Mouse (Mus musculus): ENCODE measurements around the gene Ctsd. TPM values are rescaled to one million over a fixed set of nuclear protein-coding genes. Genes with fewer than 3 reads are reported as not detected.

The Ctsd gene
- polyA plus RNA-seq, 1 experiment: 384 TPM

GRCm38 (mm10) chr7:142418679-142419078 is 30.8 kb upstream of the Ctsd start:
- no peaks in the 10 kb centered on the region for H3K79me3 ChIP-seq (ENCODE audit: low read depth)
- no peaks in the 10 kb centered on the region for H3K79me2 ChIP-seq (ENCODE audit: control insufficient read depth, insufficient read depth)
- H3K27me3 ChIP-seq (ENCODE audit: control insufficient read depth, insufficient read depth, insufficient read length): no peaks in the 10 kb centered on the region
- TF ChIP-seq MYOG (IDR thresholded peaks at IDR 0.05; ENCODE audit: control insufficient read depth, extremely low read depth, insufficient read length): no peak
- TF ChIP-seq MYOD1 (IDR thresholded peaks at IDR 0.05; ENCODE audit: control insufficient read depth, insufficient read length, low read depth): no peak
- no peak for TF ChIP-seq FOSL1 (IDR thresholded peaks at IDR 0.05; ENCODE audit: insufficient read depth, low read length, poor library complexity, severe bottlenecking)
- H3ac ChIP-seq (ENCODE audit: control insufficient read depth, insufficient read length, low read depth): no peak overlapping the region
- H3K4me3 ChIP-seq (ENCODE audit: insufficient read depth, poor library complexity, severe bottlenecking): no peak overlapping the region
- H3K36me3 ChIP-seq (ENCODE audit: control insufficient read depth, insufficient read depth): no peaks in the 10 kb centered on the region

- Histone ChIP-seq H3K79me3 (ENCODE audit: low read depth) (no peaks in the 10 kb centered on the region), H3K4me3 (ENCODE audit: insufficient read depth, poor library complexity, severe bottlenecking) (no peak overlapping the region), H3K27me3 (ENCODE audit: control insufficient read depth, insufficient read depth, insufficient read length) (no peaks in the 10 kb centered on the region), H3K79me2 (ENCODE audit: control insufficient read depth, insufficient read depth) (no peaks in the 10 kb centered on the region), H3K36me3 (ENCODE audit: control insufficient read depth, insufficient read depth) (no peaks in the 10 kb centered on the region), H3ac (ENCODE audit: control insufficient read depth, insufficient read length, low read depth) (no peak overlapping the region)
- TF ChIP-seq CEBPB (IDR thresholded peaks at IDR 0.05; ENCODE audit: low read depth) (no peak), MYOG (IDR thresholded peaks at IDR 0.05; ENCODE audit: control insufficient read depth, extremely low read depth, insufficient read length) (no peak), MYOD1 (IDR thresholded peaks at IDR 0.05; ENCODE audit: control insufficient read depth, insufficient read length, low read depth) (no peak), MAX (IDR thresholded peaks at IDR 0.05) (no peak), USF1 (IDR thresholded peaks at IDR 0.05; ENCODE audit: low read depth) (no peak), CTCF (IDR thresholded peaks at IDR 0.05; ENCODE audit: control insufficient read depth, insufficient read depth, insufficient read length) (no peak), FOSL1 (IDR thresholded peaks at IDR 0.05; ENCODE audit: insufficient read depth, low read length, poor library complexity, severe bottlenecking) (no peak)
Observed at GRCm38 (mm10) chr7:142418027-142418426, 30.2 kb upstream of the Ctsd start.

GRCm38 (mm10) chr7:142416225-142416624 is 28.4 kb upstream of the Ctsd start:
- Histone ChIP-seq H3K4me3 (ENCODE audit: insufficient read depth, poor library complexity, severe bottlenecking) (no peak overlapping the region), H3K36me3 (ENCODE audit: control insufficient read depth, insufficient read depth) (no peaks in the 10 kb centered on the region), H3K27me3 (ENCODE audit: control insufficient read depth, insufficient read depth, insufficient read length) (no peaks in the 10 kb centered on the region), H3ac (ENCODE audit: control insufficient read depth, insufficient read length, low read depth) (no peak overlapping the region), H3K79me3 (ENCODE audit: low read depth) (no peaks in the 10 kb centered on the region), H3K79me2 (ENCODE audit: control insufficient read depth, insufficient read depth) (no peaks in the 10 kb centered on the region)
- no peak for TF ChIP-seq FOSL1 (IDR thresholded peaks at IDR 0.05; ENCODE audit: insufficient read depth, low read length, poor library complexity, severe bottlenecking)
- TF ChIP-seq CEBPB (IDR thresholded peaks at IDR 0.05; ENCODE audit: low read depth): no peak
- TF ChIP-seq USF1 (IDR thresholded peaks at IDR 0.05; ENCODE audit: low read depth): no peak
- TF ChIP-seq MYOG (IDR thresholded peaks at IDR 0.05; ENCODE audit: control insufficient read depth, extremely low read depth, insufficient read length): no peak
- TF ChIP-seq CTCF (IDR thresholded peaks at IDR 0.05; ENCODE audit: control insufficient read depth, insufficient read depth, insufficient read length): no peak
- TF ChIP-seq MAX (IDR thresholded peaks at IDR 0.05): no peak
- no peak for TF ChIP-seq MYOD1 (IDR thresholded peaks at IDR 0.05; ENCODE audit: control insufficient read depth, insufficient read length, low read depth)

- Histone ChIP-seq H3K36me3 (ENCODE audit: control insufficient read depth, insufficient read depth) (no peaks in the 10 kb centered on the region), H3ac (ENCODE audit: control insufficient read depth, insufficient read length, low read depth) (no peak overlapping the region), H3K4me3 (ENCODE audit: insufficient read depth, poor library complexity, severe bottlenecking) (no peak overlapping the region), H3K27me3 (ENCODE audit: control insufficient read depth, insufficient read depth, insufficient read length) (no peaks in the 10 kb centered on the region), H3K79me2 (ENCODE audit: control insufficient read depth, insufficient read depth) (no peaks in the 10 kb centered on the region), H3K79me3 (ENCODE audit: low read depth) (no peaks in the 10 kb centered on the region)
- no peak for TF ChIP-seq FOSL1 (IDR thresholded peaks at IDR 0.05; ENCODE audit: insufficient read depth, low read length, poor library complexity, severe bottlenecking)
- no peak for TF ChIP-seq MYOD1 (IDR thresholded peaks at IDR 0.05; ENCODE audit: control insufficient read depth, insufficient read length, low read depth)
- no peak for TF ChIP-seq USF1 (IDR thresholded peaks at IDR 0.05; ENCODE audit: low read depth)
- no peak for TF ChIP-seq CEBPB (IDR thresholded peaks at IDR 0.05; ENCODE audit: low read depth)
- TF ChIP-seq CTCF (IDR thresholded peaks at IDR 0.05; ENCODE audit: control insufficient read depth, insufficient read depth, insufficient read length): no peak
- TF ChIP-seq MYOG (IDR thresholded peaks at IDR 0.05; ENCODE audit: control insufficient read depth, extremely low read depth, insufficient read length): no peak
- TF ChIP-seq MAX (IDR thresholded peaks at IDR 0.05): no peak
Observed at GRCm38 (mm10) chr7:142415314-142415713, 27.5 kb upstream of the Ctsd start.

GRCm38 (mm10) chr7:142413285-142413684 is 25.4 kb upstream of the Ctsd start:
- Histone ChIP-seq H3K79me3 (ENCODE audit: low read depth) (no peaks in the 10 kb centered on the region), H3K79me2 (ENCODE audit: control insufficient read depth, insufficient read depth) (no peaks in the 10 kb centered on the region), H3K27me3 (ENCODE audit: control insufficient read depth, insufficient read depth, insufficient read length) (no peaks in the 10 kb centered on the region), H3K4me3 (ENCODE audit: insufficient read depth, poor library complexity, severe bottlenecking) (no peak overlapping the region), H3K36me3 (ENCODE audit: control insufficient read depth, insufficient read depth) (no peaks in the 10 kb centered on the region), H3ac (ENCODE audit: control insufficient read depth, insufficient read length, low read depth) (no peak overlapping the region)
- TF ChIP-seq MYOG (IDR thresholded peaks at IDR 0.05; ENCODE audit: control insufficient read depth, extremely low read depth, insufficient read length) (no peak), USF1 (IDR thresholded peaks at IDR 0.05; ENCODE audit: low read depth) (no peak), CEBPB (IDR thresholded peaks at IDR 0.05; ENCODE audit: low read depth) (no peak), CTCF (IDR thresholded peaks at IDR 0.05; ENCODE audit: control insufficient read depth, insufficient read depth, insufficient read length) (no peak), FOSL1 (IDR thresholded peaks at IDR 0.05; ENCODE audit: insufficient read depth, low read length, poor library complexity, severe bottlenecking) (no peak), MYOD1 (IDR thresholded peaks at IDR 0.05; ENCODE audit: control insufficient read depth, insufficient read length, low read depth) (no peak), MAX (IDR thresholded peaks at IDR 0.05) (no peak)

GRCm38 (mm10) chr7:142409603-142410002 is 21.8 kb upstream of the Ctsd start:
- no peaks in the 10 kb centered on the region for H3K79me2 ChIP-seq (ENCODE audit: control insufficient read depth, insufficient read depth)
- H3K27me3 ChIP-seq (ENCODE audit: control insufficient read depth, insufficient read depth, insufficient read length): no peaks in the 10 kb centered on the region

More at GRCm38 (mm10) chr7:142409603-142410002, 21.8 kb upstream of the Ctsd start:
- Histone ChIP-seq H3K79me3 (ENCODE audit: low read depth) (no peaks in the 10 kb centered on the region), H3K36me3 (ENCODE audit: control insufficient read depth, insufficient read depth) (no peaks in the 10 kb centered on the region), H3K4me3 (ENCODE audit: insufficient read depth, poor library complexity, severe bottlenecking) (no peak overlapping the region), H3ac (ENCODE audit: control insufficient read depth, insufficient read length, low read depth) (no peak overlapping the region)
- TF ChIP-seq MYOD1 (IDR thresholded peaks at IDR 0.05; ENCODE audit: control insufficient read depth, insufficient read length, low read depth): no peak
- TF ChIP-seq CTCF (IDR thresholded peaks at IDR 0.05; ENCODE audit: control insufficient read depth, insufficient read depth, insufficient read length): no peak
- TF ChIP-seq USF1 (IDR thresholded peaks at IDR 0.05; ENCODE audit: low read depth): no peak
- TF ChIP-seq MYOG (IDR thresholded peaks at IDR 0.05; ENCODE audit: control insufficient read depth, extremely low read depth, insufficient read length): no peak
- no peak for TF ChIP-seq MAX (IDR thresholded peaks at IDR 0.05)
- no peak for TF ChIP-seq CEBPB (IDR thresholded peaks at IDR 0.05; ENCODE audit: low read depth)
- TF ChIP-seq FOSL1 (IDR thresholded peaks at IDR 0.05; ENCODE audit: insufficient read depth, low read length, poor library complexity, severe bottlenecking): no peak
